Mouse (Mus musculus): Measurements from ENCODE around the gene Slc45a3. TPM values are rescaled to one million over a fixed set of nuclear protein-coding genes. Genes with fewer than 3 reads are reported as not detected.

Gene Slc45a3
- polyA plus RNA-seq, 1 experiment = 0.75 TPM

GRCm38 (mm10) chr1:131957416-131957815 lies 5.4 kb upstream of the Slc45a3 start:
- Histone ChIP-seq H3K4me3 (ENCODE audit: insufficient read depth, poor library complexity, severe bottlenecking) (no peak overlapping the region), H3K79me3 (ENCODE audit: low read depth) (no peaks in the 10 kb centered on the region), H3ac (ENCODE audit: control insufficient read depth, insufficient read length, low read depth) (no peak overlapping the region), H3K36me3 (ENCODE audit: control insufficient read depth, insufficient read depth) (no peaks in the 10 kb centered on the region), H3K79me2 (ENCODE audit: control insufficient read depth, insufficient read depth) (no peaks in the 10 kb centered on the region), H3K27me3 (ENCODE audit: control insufficient read depth, insufficient read depth, insufficient read length) (peaks cover 46% of the 10 kb centered on the region)
- no peak for TF ChIP-seq FOSL1 (IDR thresholded peaks at IDR 0.05; ENCODE audit: insufficient read depth, low read length, poor library complexity, severe bottlenecking)
- no peak for TF ChIP-seq MAX (IDR thresholded peaks at IDR 0.05)
- TF ChIP-seq MYOD1 (IDR thresholded peaks at IDR 0.05; ENCODE audit: control insufficient read depth, insufficient read length, low read depth) = no peak
- TF ChIP-seq USF1 (IDR thresholded peaks at IDR 0.05; ENCODE audit: low read depth) = no peak
- no peak for TF ChIP-seq MYOG (IDR thresholded peaks at IDR 0.05; ENCODE audit: control insufficient read depth, extremely low read depth, insufficient read length)
- no peak for TF ChIP-seq CTCF (IDR thresholded peaks at IDR 0.05; ENCODE audit: control insufficient read depth, insufficient read depth, insufficient read length)
- TF ChIP-seq CEBPB (IDR thresholded peaks at IDR 0.05; ENCODE audit: low read depth) = no peak

GRCm38 (mm10) chr1:131961004-131961403 lies 1.8 kb upstream of the Slc45a3 start:
- TF ChIP-seq USF1 (IDR thresholded peaks at IDR 0.05; ENCODE audit: low read depth) = no peak
- TF ChIP-seq MYOD1 (IDR thresholded peaks at IDR 0.05; ENCODE audit: control insufficient read depth, insufficient read length, low read depth) = no peak
- no peak for TF ChIP-seq MYOG (IDR thresholded peaks at IDR 0.05; ENCODE audit: control insufficient read depth, extremely low read depth, insufficient read length)
- no peak for TF ChIP-seq FOSL1 (IDR thresholded peaks at IDR 0.05; ENCODE audit: insufficient read depth, low read length, poor library complexity, severe bottlenecking)
- no peak for TF ChIP-seq MAX (IDR thresholded peaks at IDR 0.05)
- no peak for TF ChIP-seq CTCF (IDR thresholded peaks at IDR 0.05; ENCODE audit: control insufficient read depth, insufficient read depth, insufficient read length)
- TF ChIP-seq CEBPB (IDR thresholded peaks at IDR 0.05; ENCODE audit: low read depth) = no peak
- Histone ChIP-seq H3K79me2 (ENCODE audit: control insufficient read depth, insufficient read depth) (no peaks in the 10 kb centered on the region), H3K36me3 (ENCODE audit: control insufficient read depth, insufficient read depth) (no peaks in the 10 kb centered on the region), H3K79me3 (ENCODE audit: low read depth) (no peaks in the 10 kb centered on the region), H3ac (ENCODE audit: control insufficient read depth, insufficient read length, low read depth) (no peak overlapping the region), H3K27me3 (ENCODE audit: control insufficient read depth, insufficient read depth, insufficient read length) (peaks cover 46% of the 10 kb centered on the region), H3K4me3 (ENCODE audit: insufficient read depth, poor library complexity, severe bottlenecking) (no peak overlapping the region)

DNA sequence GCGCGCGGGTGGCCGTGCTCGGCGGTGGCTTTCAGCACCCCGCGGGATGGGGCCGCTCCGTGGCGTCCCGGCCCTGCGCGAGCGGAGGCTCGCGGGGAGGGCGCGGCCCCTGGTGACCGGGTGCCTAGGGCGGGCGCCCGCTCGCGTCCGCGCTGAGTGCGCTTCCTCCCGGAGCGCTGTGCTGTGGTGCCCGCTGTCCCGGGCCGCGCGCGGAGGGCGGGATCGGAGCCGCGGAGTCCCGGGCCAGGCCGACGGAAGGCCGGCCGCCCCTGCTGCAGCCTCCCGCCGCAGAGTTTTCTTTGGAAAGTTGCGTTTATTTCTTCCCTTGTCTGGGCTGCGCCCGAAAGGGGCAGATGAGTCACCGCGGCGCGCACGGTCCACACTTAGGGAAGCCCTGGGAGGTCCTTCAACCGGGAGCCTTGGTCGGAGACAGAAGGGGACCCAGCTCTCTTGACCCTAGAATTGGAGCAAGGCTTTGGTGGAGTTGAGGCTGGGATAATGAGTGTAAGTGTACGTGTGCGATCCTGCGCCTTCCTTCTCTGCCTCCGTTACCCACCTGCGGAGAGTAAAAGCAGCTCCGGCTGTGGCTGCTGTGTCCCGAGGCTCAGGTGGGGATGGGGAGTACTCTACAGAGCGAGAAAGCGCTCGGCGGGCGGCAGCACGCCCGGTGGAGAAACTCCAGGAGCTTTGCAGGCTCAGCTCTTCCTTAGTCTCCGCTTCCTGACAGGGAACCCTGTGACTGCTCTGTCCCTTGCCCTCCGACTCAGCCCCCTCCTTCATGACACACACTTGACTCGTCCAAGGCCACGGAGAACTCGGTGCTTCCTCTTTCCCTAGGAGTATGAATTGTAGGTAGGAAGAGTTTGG lies 551 bp downstream of the Slc45a3 start:
- Histone ChIP-seq H3K4me3 (ENCODE audit: insufficient read depth, poor library complexity, severe bottlenecking) (peak overlapping the region; percentile 14), H3K79me2 (ENCODE audit: control insufficient read depth, insufficient read depth) (no peaks in the 10 kb centered on the region), H3K36me3 (ENCODE audit: control insufficient read depth, insufficient read depth) (no peaks in the 10 kb centered on the region), H3K27me3 (ENCODE audit: control insufficient read depth, insufficient read depth, insufficient read length) (peaks cover 44% of the 10 kb centered on the region), H3ac (ENCODE audit: control insufficient read depth, insufficient read length, low read depth) (peak overlapping the region; percentile 78), H3K79me3 (ENCODE audit: low read depth) (no peaks in the 10 kb centered on the region)
- TF ChIP-seq MYOG (IDR thresholded peaks at IDR 0.05; ENCODE audit: control insufficient read depth, extremely low read depth, insufficient read length) (no peak), CTCF (IDR thresholded peaks at IDR 0.05; ENCODE audit: control insufficient read depth, insufficient read depth, insufficient read length) (no peak), MYOD1 (IDR thresholded peaks at IDR 0.05; ENCODE audit: control insufficient read depth, insufficient read length, low read depth) (no peak), FOSL1 (IDR thresholded peaks at IDR 0.05; ENCODE audit: insufficient read depth, low read length, poor library complexity, severe bottlenecking) (no peak), CEBPB (IDR thresholded peaks at IDR 0.05; ENCODE audit: low read depth) (no peak), MAX (IDR thresholded peaks at IDR 0.05) (no peak), USF1 (IDR thresholded peaks at IDR 0.05; ENCODE audit: low read depth) (no peak)

DNA sequence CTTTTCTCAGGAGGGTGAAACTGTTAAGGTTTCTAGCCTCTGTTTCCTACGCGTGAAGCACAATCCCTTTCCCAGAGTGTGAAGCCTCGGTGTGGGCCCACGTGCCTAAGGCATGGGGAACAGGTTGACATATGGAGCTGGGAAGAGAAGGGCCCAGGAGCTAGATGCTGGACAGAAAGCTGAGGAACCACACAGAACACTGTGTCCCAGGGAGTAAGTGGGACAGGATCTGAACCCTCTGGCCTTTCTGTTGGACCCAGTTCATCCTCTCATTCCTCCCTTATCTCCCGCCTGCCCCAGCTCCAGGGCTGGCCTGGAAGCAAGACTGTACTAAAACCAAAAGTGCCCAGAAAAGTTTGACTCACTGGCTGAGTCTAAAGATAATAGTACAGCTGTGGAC lies 1.3 kb downstream of the Slc45a3 start:
- Histone ChIP-seq H3ac (ENCODE audit: control insufficient read depth, insufficient read length, low read depth) (no peak overlapping the region), H3K4me3 (ENCODE audit: insufficient read depth, poor library complexity, severe bottlenecking) (no peak overlapping the region), H3K27me3 (ENCODE audit: control insufficient read depth, insufficient read depth, insufficient read length) (peaks cover 49% of the 10 kb centered on the region), H3K79me3 (ENCODE audit: low read depth) (no peaks in the 10 kb centered on the region), H3K36me3 (ENCODE audit: control insufficient read depth, insufficient read depth) (no peaks in the 10 kb centered on the region), H3K79me2 (ENCODE audit: control insufficient read depth, insufficient read depth) (no peaks in the 10 kb centered on the region)
- no peak for TF ChIP-seq USF1 (IDR thresholded peaks at IDR 0.05; ENCODE audit: low read depth)
- TF ChIP-seq FOSL1 (IDR thresholded peaks at IDR 0.05; ENCODE audit: insufficient read depth, low read length, poor library complexity, severe bottlenecking) = no peak
- no peak for TF ChIP-seq MAX (IDR thresholded peaks at IDR 0.05)
- TF ChIP-seq MYOD1 (IDR thresholded peaks at IDR 0.05; ENCODE audit: control insufficient read depth, insufficient read length, low read depth) = no peak
- TF ChIP-seq CEBPB (IDR thresholded peaks at IDR 0.05; ENCODE audit: low read depth) = no peak
- no peak for TF ChIP-seq MYOG (IDR thresholded peaks at IDR 0.05; ENCODE audit: control insufficient read depth, extremely low read depth, insufficient read length)
- no peak for TF ChIP-seq CTCF (IDR thresholded peaks at IDR 0.05; ENCODE audit: control insufficient read depth, insufficient read depth, insufficient read length)

GRCm38 (mm10) chr1:131964580-131964979 lies 1.8 kb downstream of the Slc45a3 start:
- no peak overlapping the region for H3ac ChIP-seq (ENCODE audit: control insufficient read depth, insufficient read length, low read depth)
- H3K27me3 ChIP-seq (ENCODE audit: control insufficient read depth, insufficient read depth, insufficient read length) = peaks cover 49% of the 10 kb centered on the region
- H3K4me3 ChIP-seq (ENCODE audit: insufficient read depth, poor library complexity, severe bottlenecking) = no peak overlapping the region
- H3K79me2 ChIP-seq (ENCODE audit: control insufficient read depth, insufficient read depth) = no peaks in the 10 kb centered on the region
- no peaks in the 10 kb centered on the region for H3K36me3 ChIP-seq (ENCODE audit: control insufficient read depth, insufficient read depth)
- no peaks in the 10 kb centered on the region for H3K79me3 ChIP-seq (ENCODE audit: low read depth)
- TF ChIP-seq MAX (IDR thresholded peaks at IDR 0.05) = no peak
- no peak for TF ChIP-seq FOSL1 (IDR thresholded peaks at IDR 0.05; ENCODE audit: insufficient read depth, low read length, poor library complexity, severe bottlenecking)
- no peak for TF ChIP-seq MYOG (IDR thresholded peaks at IDR 0.05; ENCODE audit: control insufficient read depth, extremely low read depth, insufficient read length)
- TF ChIP-seq MYOD1 (IDR thresholded peaks at IDR 0.05; ENCODE audit: control insufficient read depth, insufficient read length, low read depth) = no peak
- TF ChIP-seq CTCF (IDR thresholded peaks at IDR 0.05; ENCODE audit: control insufficient read depth, insufficient read depth, insufficient read length) = no peak
- TF ChIP-seq CEBPB (IDR thresholded peaks at IDR 0.05; ENCODE audit: low read depth) = no peak
- TF ChIP-seq USF1 (IDR thresholded peaks at IDR 0.05; ENCODE audit: low read depth) = no peak
